Mouse (Mus musculus) cerebellum, postnatal 4 days (tissue): ENCODE data around the gene Scamp4.
"Not testable (repeated sequence)": the region's sequence is repeated elsewhere in the genome, so short reads cannot be mapped to it uniquely, and the experiment has no call there.

Source experiments
- DNase-seq, 2 experiments: peaks; one replicate each; pipeline ENCODE4 v3.0.0; 2022; ENCODE audit warnings: low spot score in 2 of 2, mixed read lengths in 1 of 2

Gene Scamp4

DNA sequence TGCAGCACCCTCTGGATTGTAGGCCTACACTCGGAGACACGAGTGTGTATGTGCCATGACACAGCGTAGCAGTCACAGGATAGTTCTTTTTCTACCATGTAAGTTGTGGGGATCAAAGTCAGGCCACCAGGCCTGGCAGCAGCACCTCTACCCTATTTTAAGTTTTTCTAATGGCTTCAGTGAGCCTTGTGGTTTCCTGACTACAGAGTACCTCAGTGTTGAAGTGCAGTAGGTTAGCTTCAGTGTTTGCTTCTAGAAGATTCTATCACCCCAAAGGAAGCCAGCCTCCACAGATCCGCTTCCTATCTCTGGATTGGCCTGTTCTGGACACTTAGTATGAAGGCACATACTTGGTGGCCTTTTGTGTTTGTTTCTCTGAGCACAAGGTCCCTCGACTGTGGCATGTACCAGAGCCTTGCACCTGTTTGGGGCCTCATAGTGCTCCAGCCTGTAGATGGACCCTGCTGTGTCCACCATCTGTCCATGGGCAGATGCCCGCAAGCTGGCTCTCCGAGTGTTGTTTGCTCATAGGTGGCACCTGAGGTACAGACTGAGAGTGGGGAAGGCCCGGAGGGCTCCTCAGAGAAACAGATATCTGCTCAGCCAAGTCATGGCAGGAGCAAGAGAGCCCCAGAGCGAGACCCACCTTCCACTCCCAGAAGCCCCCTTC lies 7.6 kb downstream of the Scamp4 start:
- DNase-seq = no peak

DNA sequence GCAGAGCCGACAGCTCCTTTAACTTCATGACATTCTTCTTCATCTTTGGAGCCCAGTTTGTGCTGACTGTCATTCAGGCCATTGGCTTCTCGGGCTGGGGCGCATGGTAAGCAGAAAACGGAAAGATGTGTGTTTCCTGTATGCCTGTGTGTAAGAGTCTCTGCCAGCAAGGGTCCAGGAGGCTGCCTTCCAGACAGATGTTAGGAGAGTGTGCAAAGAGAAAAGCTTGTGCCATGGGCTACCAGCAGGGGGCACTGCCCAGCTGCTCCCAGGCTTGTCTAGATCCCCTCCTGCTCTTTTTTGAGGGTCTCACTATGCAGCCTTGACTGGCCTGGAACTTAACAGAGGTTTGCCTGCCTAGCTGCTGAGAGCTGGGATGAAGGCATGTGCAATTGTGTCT lies 8.4 kb downstream of the Scamp4 start:
- peak in 1 of 2 experiments; percentile 48 for DNase-seq

DNA sequence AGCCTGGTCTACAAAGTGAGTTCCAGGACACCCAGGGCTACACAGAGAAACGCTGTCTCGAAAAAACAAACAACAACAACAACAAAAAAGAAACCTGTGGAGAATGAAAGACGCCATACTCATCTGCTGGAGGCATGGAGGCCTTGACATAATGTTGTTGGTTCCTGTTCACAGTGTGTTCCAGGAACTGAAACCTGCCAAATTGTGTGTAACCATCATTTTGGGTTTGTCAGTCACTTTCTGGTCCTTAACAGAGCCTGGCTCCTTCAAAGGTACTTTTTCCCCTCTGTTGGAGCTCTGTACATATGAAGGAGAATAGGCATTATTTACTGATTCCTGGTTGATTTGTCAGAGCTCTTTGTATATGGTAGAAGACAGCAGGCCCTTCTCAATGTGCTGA lies 9.2 kb downstream of the Scamp4 start:
- no peak for DNase-seq

DNA sequence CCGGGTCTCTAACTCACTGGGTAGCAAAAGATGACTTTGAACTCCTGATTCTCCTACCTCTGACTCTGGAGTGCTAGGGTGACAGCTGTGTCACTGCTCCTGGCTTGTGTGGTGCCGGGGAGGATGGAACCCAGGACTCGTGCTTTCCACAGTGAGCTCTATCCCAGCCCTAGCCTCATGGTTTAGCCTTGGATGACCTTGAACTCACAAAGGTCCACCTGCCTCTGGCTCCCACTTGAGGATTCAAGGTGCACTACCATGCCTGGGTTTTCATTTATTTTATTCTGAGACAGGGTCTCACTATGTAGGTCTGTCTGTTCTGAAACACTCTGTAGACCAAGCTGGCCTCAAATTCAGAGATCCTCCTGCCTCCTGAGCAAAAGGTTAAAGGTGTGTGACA lies 11.1 kb downstream of the Scamp4 start:
- DNase-seq = no peak

DNA sequence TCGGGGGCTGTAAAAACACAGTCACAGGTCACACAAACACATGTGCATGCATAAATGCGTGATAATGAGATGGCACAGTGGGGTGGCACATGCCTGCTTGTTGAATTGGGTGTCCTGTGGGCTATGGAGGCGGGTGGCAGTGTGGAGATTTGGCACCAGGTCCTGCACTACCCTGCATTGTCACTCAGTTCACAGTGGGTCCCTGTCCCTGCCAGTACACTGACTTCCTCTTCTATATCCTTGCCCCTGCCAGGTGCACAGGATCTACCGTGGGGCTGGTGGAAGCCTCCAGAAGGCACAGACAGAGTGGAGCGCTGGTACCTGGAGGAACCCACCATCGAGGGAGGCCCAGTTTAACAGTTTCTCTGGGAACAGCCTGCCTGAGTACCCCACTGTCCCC lies 11.7 kb downstream of the Scamp4 start:
- DNase-seq = no peak

DNA sequence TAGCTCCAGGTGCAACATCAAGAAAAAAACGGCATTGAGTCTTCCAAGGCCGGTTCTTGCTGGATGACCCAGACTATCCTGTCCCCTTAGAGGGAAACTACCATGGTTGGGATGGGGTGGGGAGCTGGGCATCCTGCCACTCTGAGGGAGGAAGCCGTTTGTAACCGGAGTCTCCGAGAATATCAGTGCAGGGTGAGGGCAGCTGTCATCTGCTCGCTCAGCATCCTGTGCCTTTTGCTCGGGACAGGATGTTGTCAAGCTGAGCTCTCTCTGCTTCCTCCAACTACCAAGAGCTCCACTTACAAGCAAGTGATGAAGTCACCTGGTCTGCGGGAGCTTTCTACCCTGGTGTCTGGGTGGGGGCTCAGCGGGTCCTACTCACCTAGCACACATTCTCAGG lies 15.5 kb downstream of the Scamp4 start:
- no peak for DNase-seq

DNA sequence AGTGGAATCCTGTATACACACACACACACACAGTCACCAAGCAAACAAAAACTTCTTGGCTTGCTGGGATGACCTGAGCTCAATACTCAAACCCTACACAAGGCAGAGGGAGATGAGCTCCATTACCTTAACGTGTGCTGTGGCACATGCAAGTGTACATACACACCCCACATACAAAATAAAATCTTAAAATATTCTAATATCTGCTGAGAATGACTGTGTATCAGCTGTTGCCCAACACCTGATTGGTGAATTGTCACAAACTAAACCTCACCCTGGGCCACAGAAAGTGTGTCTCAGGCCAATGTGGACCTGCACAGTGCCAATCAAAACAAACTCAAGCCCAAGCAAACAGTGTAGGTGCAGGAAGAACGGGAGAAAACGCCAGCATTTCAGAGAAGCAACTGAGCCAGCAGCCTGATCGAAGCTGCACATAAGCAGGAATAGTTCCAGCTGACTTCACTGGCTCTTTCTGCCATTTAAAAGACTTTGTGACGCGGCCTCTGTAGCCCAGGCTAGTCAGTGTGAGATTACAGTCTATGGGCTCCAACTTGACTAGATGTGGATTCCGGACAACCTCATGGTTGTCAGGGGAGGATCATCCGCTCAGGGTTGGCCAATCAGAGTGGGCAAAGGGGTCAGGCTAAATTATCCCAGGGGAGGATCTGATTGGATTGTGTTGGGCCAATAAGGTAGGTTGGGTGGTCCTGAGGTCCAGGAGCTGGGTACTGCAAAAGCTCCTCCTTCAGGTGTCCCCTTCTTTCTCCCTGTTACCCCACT lies 17.0 kb downstream of the Scamp4 start:
- DNase-seq = no peak

DNA sequence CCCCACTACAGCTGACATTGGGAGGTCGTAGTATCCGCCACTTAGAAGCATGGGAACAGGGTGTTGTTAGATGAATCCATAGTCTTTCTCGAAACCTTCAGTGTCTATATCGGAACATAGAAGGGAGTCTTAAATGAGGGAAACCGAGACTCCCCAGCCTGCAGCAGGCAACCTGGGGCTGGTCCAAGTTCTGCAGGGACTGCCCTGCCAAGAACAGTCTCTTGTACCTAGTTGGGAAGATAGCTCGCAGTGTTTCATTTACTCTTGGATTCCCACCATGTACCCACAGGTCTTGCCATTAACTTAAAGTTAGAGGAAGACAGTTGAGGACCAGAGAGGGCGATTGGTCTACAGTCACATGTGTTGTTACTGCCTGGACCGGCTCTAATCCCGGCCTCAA lies 17.7 kb downstream of the Scamp4 start:
- DNase-seq = no peak

DNA sequence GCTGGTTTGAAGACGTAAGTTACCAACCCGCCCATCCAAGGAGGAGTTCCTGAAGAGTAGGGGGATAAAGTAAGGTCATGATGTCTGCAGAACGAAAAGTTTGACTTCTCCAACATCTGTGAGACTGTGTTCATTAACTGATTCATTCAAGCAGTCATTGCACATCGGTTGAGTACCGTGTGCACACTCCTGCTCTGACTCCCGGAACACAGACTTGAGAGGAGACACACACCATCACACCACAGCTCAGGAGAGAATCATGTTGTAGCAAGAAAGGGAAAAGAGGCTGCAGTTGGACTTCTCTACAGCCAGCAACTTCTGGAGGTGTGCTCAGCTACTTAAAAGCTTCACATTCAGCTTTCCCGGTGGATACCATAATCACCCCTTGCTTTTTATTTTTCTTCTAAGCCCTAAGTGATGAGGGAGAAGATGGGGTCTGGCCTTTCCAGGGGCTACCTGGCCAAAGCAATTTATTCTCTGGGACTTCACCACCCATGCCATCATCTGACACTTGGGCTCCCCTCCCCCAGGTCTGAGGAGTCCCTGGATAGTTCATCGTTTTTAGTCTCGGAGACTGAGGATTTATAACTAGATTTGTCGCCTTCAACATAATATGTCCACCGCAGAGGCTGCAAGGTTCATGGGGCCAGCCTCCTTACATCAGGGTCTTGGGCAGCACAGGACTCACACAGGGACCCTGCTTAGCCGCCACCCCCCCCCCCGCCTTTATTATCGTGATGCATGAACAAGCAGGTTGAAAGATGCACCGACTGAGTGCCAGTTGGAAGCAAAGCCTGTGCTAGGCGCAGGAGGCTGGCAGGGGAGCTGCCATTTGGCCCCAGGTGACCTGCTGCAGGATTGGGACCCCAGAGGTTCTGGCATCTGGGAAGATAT lies 18.4 kb downstream of the Scamp4 start:
- DNase-seq = no peak

DNA sequence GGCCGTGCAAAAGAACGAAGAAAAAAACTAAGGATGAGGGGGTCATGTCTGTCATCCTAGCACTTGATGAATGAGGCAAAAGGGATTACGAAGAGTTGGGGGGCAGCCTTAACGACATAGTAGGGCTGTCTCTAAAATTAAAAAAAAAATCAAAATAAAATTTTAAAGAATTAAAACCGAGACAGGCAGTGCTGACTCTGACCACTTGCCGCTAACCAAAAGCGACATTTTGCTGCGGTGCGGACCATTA lies 18.9 kb downstream of the Scamp4 start:
- no peak for DNase-seq

DNA sequence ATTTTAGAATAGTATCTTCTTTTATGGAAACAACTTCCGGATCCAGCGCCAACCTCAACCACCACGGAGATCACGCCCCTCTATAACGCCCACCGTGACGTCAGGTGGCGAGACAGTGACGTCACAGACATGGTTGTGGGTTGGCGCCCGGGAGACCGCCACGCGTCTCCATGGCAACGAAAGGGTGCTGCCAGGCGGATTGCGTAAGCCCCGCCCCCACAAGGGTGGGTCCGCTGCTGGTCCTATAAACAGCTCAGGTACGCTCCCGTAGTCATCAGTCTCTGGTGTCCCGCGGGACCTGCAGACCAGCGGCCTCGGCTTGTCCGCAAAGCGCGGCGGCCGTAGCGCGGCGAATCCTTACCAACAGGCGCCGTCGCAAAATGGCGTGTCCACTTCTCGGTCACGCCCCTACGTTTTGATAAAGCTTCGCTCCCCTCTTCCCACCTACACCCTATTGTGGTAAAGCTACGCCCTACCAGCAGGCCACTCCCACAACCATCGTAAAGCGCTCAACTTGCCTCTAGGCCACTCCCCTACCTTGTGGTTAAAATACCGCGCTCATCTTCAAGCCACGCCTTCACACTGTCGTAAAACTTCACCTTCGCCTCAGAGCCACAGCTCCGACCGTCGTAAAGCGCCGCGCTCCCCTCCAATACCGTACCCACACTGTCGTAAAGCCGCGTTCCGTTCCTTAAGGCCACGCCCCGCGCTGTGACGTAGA lies 19.4 kb downstream of the Scamp4 start:
- peak; percentile 97 to 99 for DNase-seq

DNA sequence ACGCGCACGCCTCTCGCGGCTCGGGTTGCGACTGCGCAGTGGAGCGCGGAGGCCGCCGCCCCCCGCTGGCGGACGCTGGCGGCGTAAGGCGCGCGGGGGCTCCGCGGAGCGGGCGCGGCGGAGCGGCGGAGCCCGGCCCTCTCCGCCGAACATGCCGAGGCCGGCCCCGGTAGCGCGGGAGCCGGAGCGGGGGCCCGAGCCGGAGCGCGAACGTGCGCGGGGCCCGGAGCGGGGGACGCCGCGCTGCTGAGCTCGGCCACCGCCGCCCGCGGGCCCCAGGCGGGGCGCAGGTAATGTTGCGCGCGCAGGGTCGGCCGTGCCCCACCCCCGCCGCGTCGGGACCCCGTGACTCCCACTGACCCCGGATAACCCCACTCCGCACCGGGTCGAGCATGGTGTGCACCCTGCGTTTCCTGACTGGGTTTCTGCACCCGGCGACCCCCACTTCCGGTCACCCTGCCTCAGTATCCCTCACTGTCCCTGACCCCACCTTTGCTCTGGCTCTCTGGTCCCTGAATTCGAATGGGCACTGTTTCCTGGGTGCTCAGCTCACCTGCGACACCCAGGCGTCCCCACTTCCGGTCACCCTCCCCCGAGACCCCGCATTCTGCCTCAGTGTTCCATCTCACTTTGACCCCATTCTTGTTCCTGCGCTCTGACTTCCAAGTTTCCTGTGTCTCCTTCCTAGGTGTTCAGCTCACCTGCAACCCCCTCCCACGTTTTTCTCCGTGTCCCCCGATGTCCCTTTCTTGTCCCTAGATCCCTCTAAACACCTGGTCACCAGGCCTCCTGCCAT lies 20.2 kb downstream of the Scamp4 start, which contains the start of gene Csnk1g2:
Csnk1g2 (plus strand) TSS at position 178 of the 796 bp plus-strand sequence.
- no peak for DNase-seq

DNA sequence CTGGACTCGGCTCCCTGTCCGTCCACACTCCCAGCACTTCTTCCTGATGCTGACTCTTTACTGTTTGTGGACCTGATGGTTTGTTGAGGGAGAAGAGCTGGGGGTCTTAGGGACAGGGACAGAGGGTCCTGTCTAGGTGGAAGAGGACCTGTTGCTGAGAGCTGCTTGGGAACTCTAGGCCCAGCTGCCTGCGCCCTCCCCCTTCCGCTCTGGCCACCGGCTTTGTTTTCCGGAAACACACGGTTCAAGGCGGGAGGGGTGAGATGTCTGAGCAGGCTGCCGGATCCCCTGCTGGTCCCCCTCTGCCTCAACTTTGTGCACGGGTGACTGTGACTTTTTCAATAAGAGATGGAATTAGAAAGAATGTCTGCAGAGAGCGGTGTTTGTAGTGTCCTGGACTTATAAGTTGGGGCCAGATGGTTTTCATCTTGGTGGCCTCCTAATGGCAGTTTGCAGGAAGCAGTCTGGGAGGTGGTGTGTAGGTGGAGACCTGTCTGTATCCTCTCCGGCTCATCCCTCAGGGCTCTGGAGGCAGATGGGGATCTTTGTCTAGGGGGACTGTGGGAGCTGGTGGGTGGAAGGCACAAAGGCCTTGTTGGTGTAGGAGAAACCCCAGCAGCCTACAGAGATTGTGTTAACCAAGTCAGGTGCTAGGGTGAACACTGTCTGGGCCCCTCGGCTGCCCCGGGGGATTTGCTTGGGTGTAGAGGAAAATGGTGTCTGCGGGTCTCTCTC lies 21.0 kb downstream of the Scamp4 start:
- DNase-seq = peak in 1 of 2 experiments; percentile 43

DNA sequence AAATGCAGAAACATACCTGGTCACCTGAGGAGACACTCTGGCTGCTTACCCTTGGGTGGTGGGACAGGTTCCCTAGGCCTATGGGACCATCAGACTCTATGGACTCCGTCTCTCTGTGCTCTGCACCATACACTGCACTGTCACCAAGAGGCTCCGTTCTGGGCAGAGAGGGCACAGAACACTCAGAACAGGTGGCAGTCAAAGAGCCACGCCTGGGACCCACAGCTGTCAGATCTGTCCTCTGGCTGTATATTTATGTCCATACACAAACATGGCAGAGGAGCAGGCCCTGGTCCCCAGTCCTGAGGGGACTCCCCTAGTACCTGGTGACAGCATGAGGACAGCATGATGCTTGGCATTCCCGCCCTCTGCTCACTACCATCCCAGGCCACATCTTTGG lies 23.1 kb downstream of the Scamp4 start:
- DNase-seq = no peak

DNA sequence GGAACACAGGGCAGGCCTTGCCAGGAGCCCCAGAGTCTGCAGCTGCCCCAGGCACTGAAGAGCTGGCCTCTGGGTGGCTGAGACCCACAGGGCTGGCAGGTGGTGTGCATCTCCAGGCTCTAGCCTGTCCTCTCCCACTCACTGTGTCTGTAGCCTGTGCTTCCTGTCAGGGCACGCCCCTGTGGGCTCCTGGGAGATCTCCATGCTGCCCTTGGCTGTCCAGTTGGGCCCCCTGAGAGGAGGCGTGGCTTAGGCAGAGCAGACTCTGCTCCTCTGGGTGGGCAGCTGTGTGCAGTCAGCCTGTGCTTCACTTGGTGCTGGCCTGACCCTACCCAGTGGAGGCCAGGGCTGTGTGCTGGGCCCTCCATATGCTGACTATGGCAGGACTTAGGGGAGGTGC lies 25.0 kb downstream of the Scamp4 start:
- DNase-seq = no peak

DNA sequence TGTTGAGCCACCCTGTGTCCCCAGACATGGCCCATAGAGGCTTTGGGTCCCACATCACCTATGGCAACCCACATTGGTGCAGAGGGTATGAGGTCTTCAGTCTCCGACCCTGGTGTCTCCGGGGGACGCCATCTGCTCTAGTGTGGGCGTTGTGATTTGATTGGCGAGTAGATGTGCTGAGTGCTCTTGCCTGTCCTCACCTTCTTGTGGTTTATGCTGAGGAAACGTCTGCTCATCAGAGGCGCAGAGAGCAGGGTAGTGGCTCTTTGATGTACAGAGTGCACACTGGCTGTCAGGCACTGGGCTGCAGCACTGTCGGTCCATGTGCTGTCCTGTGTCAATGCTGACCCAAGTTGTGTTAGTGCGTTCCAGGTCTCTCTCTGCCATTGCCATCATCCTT lies 26.3 kb downstream of the Scamp4 start:
- DNase-seq = no peak

DNA sequence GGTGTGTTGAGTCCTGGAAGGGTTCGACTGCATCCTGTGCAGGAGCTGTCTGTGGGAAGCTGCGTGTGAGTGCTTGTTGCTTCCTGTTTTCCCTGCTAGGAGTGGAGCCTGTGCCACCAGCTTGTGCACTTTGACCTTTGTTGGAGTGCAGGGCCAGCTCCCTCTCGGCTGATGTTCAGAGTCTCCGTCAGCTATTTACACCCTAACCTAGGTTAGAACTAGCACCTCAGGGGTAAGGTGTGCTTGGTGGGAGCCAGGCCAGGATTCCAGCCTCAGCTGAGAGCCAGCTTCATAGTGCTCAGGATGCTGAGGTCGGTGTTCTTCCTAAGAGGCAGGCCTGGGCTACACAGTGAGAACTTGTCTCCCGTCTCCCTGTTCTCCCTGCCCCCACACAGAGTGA lies 32.7 kb downstream of the Scamp4 start:
- DNase-seq = no peak

DNA sequence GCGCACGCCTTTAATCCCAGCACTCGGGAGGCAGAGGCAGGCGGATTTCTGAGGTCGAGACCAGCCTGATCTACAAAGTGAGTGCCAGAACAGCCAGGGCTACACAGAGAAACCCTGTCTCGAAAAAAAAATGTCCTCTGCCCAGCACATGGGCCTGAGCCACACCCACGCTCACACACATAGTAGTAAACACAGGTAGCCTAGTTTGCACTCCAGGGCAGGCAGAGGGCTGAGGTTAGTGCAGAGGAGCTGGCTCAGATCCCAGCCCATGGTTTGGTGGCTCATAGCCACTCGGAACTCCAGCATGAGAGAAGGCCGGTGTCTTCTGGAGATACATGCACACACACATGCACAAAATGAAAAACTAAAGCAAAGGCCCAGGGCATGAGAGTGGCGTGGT lies 44.3 kb downstream of the Scamp4 start:
- no peak for DNase-seq

DNA sequence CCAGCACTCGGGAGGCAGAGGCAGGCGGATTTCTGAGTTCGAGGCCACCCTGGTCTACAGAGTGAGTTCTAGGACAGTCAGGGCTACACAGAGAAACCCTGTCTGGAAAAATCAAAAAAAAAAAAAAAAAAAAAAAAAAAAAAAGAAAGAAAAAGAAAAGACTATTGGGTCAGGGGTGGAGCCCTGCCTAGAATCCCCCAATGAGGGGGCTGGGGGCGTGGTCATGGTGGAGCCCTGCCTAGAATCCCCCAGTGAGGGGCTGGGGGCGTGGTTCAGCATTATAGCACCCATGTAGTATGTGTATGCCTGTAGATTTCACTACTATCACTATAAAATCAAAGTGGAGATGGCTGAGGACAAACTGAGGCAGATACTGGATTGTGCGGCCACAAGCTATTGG lies 47.2 kb downstream of the Scamp4 start:
- DNase-seq = not testable (repeated sequence)

DNA sequence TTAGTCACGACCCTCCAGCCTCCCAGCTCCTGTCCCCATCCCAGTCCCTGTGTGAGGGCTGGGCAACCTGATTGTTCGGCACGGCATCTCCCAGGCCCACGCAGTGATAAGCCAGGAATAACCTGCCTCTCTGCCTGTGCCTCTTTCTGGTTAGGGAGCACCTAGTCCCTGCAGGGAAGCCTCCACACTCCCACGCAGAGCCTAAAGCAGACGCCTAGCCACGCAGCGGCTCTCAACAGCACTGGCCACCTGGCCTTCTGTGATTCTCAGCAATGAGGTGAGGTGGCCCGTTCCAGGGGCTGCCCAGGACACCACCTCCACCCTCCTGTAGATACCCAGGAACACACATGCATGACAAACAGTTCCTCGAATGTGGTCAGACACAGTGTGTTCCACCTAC lies 47.7 kb downstream of the Scamp4 start:
- no peak for DNase-seq
